Mouse (Mus musculus) neural tube, embryonic 14.5 days (tissue): ENCODE results near the gene Pdss1. TPM values are rescaled to one million over a fixed set of nuclear protein-coding genes. Genes with fewer than 3 reads are reported as not detected.

Experiments used
- ATAC-seq: fragments of 200-750 bp; cut with Nextera tagmentation; 2 replicates; pipeline ENCODE4 v1.8.0; 2017; ENCODE audit warnings: low read depth, mild to moderate bottlenecking, moderate TSS enrichment, moderate library complexity
- H3K27ac ChIP-seq: fragments of 300-500 bp; sonication (generic); 2 replicates; pipeline ENCODE4 v1.5.1; 2014; ENCODE audit warnings: low read depth, mild to moderate bottlenecking, control low read depth, low read length, moderate library complexity, mixed read lengths
- H3K27me3 ChIP-seq: fragments of 300-500 bp; sonication (generic); 2 replicates; pipeline ENCODE4 v1.6.1; 2014; ENCODE audit warnings: low read length; ENCODE audit not compliant: control insufficient read depth, insufficient read depth
- H3K36me3 ChIP-seq: fragments of 300-500 bp; sonication (generic); 2 replicates; pipeline ENCODE4 v1.6.1; 2014; ENCODE audit warnings: low read length, mixed read lengths; ENCODE audit not compliant: control insufficient read depth, insufficient read depth
- H3K4me1 ChIP-seq: fragments of 300-500 bp; sonication (generic); 2 replicates; pipeline ENCODE4 v1.6.1; 2014; ENCODE audit warnings: low read length; ENCODE audit not compliant: control insufficient read depth, insufficient read depth
- H3K4me2 ChIP-seq: fragments of 300-500 bp; sonication (generic); 2 replicates; pipeline ENCODE4 v1.6.1; 2014; ENCODE audit warnings: mild to moderate bottlenecking, low read depth, low read length, control low read depth
- H3K4me3 ChIP-seq: fragments of 300-500 bp; sonication (generic); 2 replicates; pipeline ENCODE4 v1.5.1; 2014; ENCODE audit warnings: low read depth, low read length, control low read depth, mixed read lengths
- H3K9ac ChIP-seq: fragments of 300-500 bp; sonication (generic); replicated peaks from 2 replicates; pipeline ENCODE4 v1.6.1; 2014; ENCODE audit warnings: low read depth, mild to moderate bottlenecking, control low read depth, low read length, mixed read lengths
- H3K9me3 ChIP-seq: fragments of 300-500 bp; sonication (generic); 2 replicates; pipeline ENCODE4 v1.6.1; 2016; ENCODE audit warnings: low read length; ENCODE audit not compliant: control insufficient read depth
- WGBS: fragments of 180-500 bp; shearing (Covaris S2); extraction: QIAGEN DNeasy Blood & Tissue Kit; methylation state at CpG from one replicate; pipeline ENCODE4 v1.1.7; 2014; 5-methylcytosine and 5-hydroxymethylcytosine counted together
- polyA plus RNA-seq: library from polyadenylated mRNA; unstranded; fragments of >200 nt; fragmentation: Nextera tagmentation; extraction: Ambion mirVana; gene quantifications from 2 replicates; pipeline ENCODE4 v1.2.1, GENCODE M21; 2014

The Pdss1 gene
- polyA plus RNA-seq, 1 experiment from 2014 or later, result 27.9 TPM

DNA sequence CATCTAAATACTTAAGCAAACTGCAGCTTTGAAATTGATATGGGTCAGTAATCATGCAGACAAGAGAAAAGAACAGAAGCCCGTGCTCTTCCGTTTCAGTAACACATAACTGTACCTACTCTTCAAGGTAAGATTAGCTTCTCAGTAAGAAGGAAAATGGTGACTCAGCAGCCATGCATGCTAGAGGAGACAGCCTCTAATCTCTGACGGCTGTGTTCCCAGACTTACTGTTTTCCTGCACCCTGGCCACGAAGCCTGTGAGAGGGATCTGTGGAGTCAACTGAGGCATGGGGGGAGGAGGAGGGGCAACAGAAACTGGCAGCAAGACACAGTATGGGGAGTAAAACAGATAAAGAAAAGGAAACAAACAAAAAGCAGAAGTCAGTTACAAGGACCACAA lies 54.6 kb downstream of the Pdss1 start:
- Histone ChIP-seq H3K9ac (no peak overlapping the region), H3K4me2 (no peak overlapping the region), H3K4me1 (no peaks in the 10 kb centered on the region), H3K9me3 (no peaks in the 10 kb centered on the region), H3K36me3 (no peaks in the 10 kb centered on the region), H3K4me3 (no peak overlapping the region), H3K27ac (no peak overlapping the region), H3K27me3 (no peaks in the 10 kb centered on the region)
- ATAC-seq, result no peak
- WGBS, result 78% methylated on average over 4 of the region's 4 CpGs

DNA sequence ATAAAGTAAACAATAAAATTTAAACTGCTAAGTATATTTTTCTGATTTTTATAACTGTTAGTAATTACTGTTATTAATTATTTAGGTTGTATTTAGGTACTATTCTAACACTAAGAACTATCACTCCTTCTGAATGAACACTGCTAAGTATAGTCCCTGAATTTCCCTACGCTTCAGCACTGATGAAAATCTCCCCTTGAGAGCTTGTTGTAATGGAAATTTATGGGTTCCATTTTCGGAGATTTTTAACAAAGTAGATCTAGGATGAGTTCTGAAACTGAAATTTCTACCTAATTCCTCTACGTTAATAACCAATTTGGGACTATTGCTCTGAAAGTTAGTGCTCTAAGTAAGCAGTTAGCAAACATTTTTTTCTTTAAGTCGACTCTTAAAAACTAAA lies 59.0 kb downstream of the Pdss1 start:
- H3K27ac ChIP-seq, result no peak overlapping the region
- no peaks in the 10 kb centered on the region for H3K4me1 ChIP-seq
- H3K4me3 ChIP-seq, result no peak overlapping the region
- H3K4me2 ChIP-seq, result no peak overlapping the region
- no peaks in the 10 kb centered on the region for H3K27me3 ChIP-seq
- WGBS, result 89% methylated on average over 4 of the region's 4 CpGs
- no peaks in the 10 kb centered on the region for H3K9me3 ChIP-seq
- H3K36me3 ChIP-seq, result no peaks in the 10 kb centered on the region
- no peak for ATAC-seq
- H3K9ac ChIP-seq, result no peak overlapping the region

DNA sequence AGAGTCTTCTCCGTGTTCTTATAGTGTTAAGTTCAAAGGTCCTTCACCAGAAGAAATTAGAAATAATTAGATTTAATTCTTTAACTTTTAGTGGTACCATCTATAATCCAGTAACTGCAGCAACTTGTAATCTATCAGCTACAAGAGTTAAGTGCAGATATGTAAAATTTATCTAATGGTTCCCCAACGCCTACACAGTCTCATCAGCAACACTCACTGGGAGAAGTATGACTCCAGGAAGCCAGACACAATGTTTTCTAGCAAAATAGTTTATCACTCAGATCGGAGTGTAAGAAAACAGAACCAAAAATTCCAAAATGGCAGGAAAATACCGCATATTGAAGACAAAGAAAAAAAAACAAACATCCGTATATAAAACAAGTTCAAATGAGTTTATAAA lies 60.6 kb downstream of the Pdss1 start:
- H3K9me3 ChIP-seq, result no peaks in the 10 kb centered on the region
- no peak overlapping the region for H3K4me2 ChIP-seq
- H3K9ac ChIP-seq, result no peak overlapping the region
- no peak overlapping the region for H3K27ac ChIP-seq
- no peaks in the 10 kb centered on the region for H3K27me3 ChIP-seq
- H3K4me3 ChIP-seq, result no peak overlapping the region
- whole genome bisulfite sequencing, result 93% methylated on average over 5 of the region's 5 CpGs
- H3K4me1 ChIP-seq, result no peaks in the 10 kb centered on the region
- ATAC-seq, result no peak
- no peaks in the 10 kb centered on the region for H3K36me3 ChIP-seq

DNA sequence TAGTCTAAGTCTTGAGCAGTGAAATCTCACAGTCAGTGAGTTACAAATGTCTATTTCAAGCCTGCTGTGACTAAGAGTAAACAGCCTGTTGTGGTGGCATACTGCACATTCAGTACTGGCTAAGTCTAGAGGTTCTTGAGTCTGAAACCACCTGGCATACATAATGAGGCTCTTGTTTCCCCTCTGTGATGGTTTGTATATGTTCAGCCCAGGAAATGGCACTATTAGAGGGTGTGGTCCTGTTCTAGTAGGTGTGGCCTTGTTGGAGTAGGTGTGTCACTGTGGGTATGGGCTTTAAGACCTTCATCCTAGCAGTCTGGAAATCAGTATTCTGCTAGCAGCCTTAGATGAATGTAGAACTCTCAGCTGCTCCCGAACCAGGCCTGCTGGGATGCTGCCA lies 62.1 kb downstream of the Pdss1 start:
- no peaks in the 10 kb centered on the region for H3K4me1 ChIP-seq
- no peak for ATAC-seq
- no peak overlapping the region for H3K4me3 ChIP-seq
- no peaks in the 10 kb centered on the region for H3K27me3 ChIP-seq
- no peaks in the 10 kb centered on the region for H3K9me3 ChIP-seq
- no peak overlapping the region for H3K4me2 ChIP-seq
- H3K9ac ChIP-seq, result no peak overlapping the region
- H3K36me3 ChIP-seq, result no peaks in the 10 kb centered on the region
- 67% methylated on average over 1 of the region's 1 CpGs for WGBS
- no peak overlapping the region for H3K27ac ChIP-seq

DNA sequence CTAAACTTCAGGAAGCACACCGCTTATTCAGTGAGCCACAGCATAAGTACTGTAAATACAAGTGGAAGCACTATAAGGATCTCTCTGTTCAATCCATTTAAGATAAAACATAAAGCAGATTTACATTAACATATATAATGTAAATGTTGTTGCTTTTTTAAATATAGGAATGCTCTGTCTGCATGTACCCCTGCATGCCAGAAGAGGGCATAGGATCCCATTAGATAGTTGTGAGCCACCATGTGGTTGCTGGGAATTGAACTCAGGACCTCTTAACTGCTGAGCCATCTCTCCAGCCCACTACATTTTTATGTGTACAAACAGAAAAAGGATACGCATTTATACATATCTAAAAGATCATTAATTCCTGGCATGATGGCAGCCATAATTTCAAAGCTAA lies 66.4 kb downstream of the Pdss1 start:
- no peak overlapping the region for H3K9ac ChIP-seq
- ATAC-seq, result no peak
- WGBS, result 95% methylated on average over 2 of the region's 2 CpGs
- H3K4me3 ChIP-seq, result no peak overlapping the region
- H3K4me2 ChIP-seq, result no peak overlapping the region
- no peaks in the 10 kb centered on the region for H3K4me1 ChIP-seq
- H3K36me3 ChIP-seq, result no peaks in the 10 kb centered on the region
- no peaks in the 10 kb centered on the region for H3K9me3 ChIP-seq
- H3K27ac ChIP-seq, result no peak overlapping the region
- no peaks in the 10 kb centered on the region for H3K27me3 ChIP-seq

DNA sequence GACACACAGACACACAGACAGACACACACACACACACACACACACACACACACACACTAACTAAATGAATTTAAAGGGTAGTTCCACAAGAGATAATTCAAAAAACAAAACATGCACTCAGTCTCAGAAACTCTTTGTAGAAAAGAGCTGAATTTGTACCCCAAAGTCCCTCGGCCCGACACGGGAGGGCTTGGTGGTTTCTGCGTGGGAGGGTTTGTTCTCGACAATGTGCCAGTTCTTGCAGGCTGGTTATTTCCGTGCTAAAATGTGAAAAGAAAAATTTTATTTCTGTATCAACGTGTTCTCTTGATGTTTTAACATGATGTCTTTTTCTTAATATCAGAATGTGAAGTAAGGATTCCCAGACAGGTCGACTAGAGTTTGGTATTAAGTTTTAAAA lies 66.9 kb downstream of the Pdss1 start:
- Histone ChIP-seq H3K9me3 (no peaks in the 10 kb centered on the region), H3K27me3 (no peaks in the 10 kb centered on the region), H3K9ac (no peak overlapping the region), H3K4me1 (no peaks in the 10 kb centered on the region), H3K4me3 (no peak overlapping the region), H3K27ac (no peak overlapping the region), H3K4me2 (no peak overlapping the region), H3K36me3 (no peaks in the 10 kb centered on the region)
- ATAC-seq, result no peak
- WGBS, result 96% methylated on average over 8 of the region's 8 CpGs

DNA sequence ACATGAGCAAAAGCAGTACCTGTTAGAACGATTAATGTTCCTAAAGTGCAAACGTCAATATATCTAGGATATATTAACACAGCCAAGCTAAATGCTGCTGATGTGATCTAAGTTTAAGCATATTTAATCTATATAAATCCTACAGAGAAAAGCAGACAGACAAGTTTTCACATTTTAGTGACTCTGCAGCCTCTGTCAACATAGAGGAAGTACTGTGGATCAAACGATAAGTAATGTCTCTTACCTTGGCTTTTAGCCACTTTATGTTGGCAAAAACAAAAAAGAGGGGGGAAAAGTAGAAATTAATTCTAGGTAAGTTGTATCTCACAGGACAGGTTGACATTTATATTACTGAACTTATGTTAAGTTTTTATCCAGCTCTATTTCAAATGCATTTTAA lies 67.6 kb downstream of the Pdss1 start:
- no peak for ATAC-seq
- WGBS, result 93% methylated on average over 3 of the region's 3 CpGs
- no peak overlapping the region for H3K4me3 ChIP-seq

DNA sequence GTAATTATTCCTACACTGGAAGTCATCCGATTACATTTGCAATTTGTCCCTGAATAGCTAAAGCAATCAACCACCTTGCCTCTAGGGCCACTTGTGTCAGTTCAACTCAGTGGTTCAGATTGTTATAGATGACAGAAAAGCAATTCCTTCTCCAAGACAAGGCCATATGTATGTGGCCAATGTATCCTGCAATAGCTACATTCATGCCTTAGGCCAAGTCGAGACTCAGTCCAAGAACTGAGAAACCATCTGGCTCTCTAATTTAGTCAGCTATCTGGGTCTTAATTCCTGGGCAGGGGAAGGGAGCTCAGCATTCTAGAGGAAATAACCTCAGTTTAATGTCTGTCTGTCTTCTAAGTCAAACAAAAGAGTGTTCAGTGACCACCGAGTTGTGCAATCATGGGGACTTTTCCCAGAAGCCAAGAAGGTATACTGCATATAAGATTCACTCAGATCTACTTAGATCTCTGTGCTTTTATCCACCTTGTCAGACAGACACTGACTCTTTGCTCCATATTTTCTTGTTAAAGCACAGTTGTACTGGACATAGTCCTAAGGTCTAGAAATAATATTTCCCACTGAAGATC lies 82.2 kb downstream of the Pdss1 start:
- Histone ChIP-seq H3K9ac (no peak overlapping the region), H3K27ac (no peak overlapping the region), H3K9me3 (no peaks in the 10 kb centered on the region), H3K4me1 (no peaks in the 10 kb centered on the region), H3K4me2 (no peak overlapping the region), H3K36me3 (no peaks in the 10 kb centered on the region), H3K27me3 (no peaks in the 10 kb centered on the region), H3K4me3 (no peak overlapping the region)
- ATAC-seq, result no peak
- 55% methylated on average over 3 of the region's 3 CpGs for WGBS

More for the DNA sequence above, 67.6 kb downstream of the Pdss1 start:
- no peaks in the 10 kb centered on the region for H3K27me3 ChIP-seq
- H3K27ac ChIP-seq, result no peak overlapping the region
- no peak overlapping the region for H3K9ac ChIP-seq
- H3K9me3 ChIP-seq, result no peaks in the 10 kb centered on the region
- no peaks in the 10 kb centered on the region for H3K4me1 ChIP-seq
- H3K36me3 ChIP-seq, result no peaks in the 10 kb centered on the region
- no peak overlapping the region for H3K4me2 ChIP-seq

DNA sequence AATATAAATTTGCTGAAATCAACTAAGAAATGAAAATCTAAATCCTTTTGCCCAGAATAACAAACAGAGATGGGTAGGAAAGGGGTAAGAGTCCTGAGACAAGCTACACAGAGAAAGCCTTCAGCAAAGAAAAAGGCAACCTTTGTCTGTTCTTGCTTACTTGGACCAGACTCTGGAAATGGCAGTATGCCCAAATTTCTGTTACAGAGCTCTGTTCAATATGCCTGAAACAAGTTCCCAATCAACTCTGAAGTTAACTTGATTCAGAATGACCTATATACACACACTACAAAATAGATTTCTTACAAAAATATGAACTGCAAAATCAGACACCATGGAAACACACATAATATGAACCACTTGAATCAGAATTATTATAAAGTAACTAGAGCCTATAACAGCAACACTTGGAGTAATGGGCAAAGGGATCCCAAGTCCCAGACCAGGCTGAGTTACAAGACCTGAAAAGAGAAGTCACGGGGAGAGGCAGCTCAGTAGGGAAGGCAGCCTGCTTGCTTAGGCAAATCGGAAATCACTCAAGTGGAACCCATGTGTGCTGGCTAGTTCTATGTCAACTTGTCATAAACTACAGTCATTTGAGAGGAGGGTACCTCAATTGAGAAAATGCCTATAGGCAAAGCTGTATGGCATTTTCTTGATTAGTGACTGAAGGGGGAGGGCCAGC lies 90.8 kb downstream of the Pdss1 start:
- no peaks in the 10 kb centered on the region for H3K9me3 ChIP-seq
- no peak overlapping the region for H3K4me2 ChIP-seq
- 44% methylated on average over 2 of the region's 2 CpGs for WGBS
- H3K27me3 ChIP-seq, result no peaks in the 10 kb centered on the region
- no peak overlapping the region for H3K4me3 ChIP-seq
- H3K36me3 ChIP-seq, result no peaks in the 10 kb centered on the region
- no peak for ATAC-seq
- no peaks in the 10 kb centered on the region for H3K4me1 ChIP-seq
- H3K9ac ChIP-seq, result no peak overlapping the region
- 0 out of 2 replicates have a peak overlapping the region, but pooled peaks have one; percentile 6 for H3K27ac ChIP-seq
